Mouse (Mus musculus) lung, adult 2 months (tissue): ENCODE data around the gene Capn7.

Experiments
- CTCF ChIP-seq: fragments of 200-500 bp; IDR thresholded peaks from 2 replicates; pipeline ENCODE4 v1.5.1; 2011; ENCODE audit warnings: mild to moderate bottlenecking, low read length, control low read depth; ENCODE audit not compliant: insufficient read depth
- POLR2A ChIP-seq: fragments of 200-500 bp; IDR thresholded peaks from 2 replicates; pipeline ENCODE4 v1.6.1; 2011; ENCODE audit warnings: low read depth, mild to moderate bottlenecking, control low read depth, low read length, borderline replicate concordance; ENCODE audit errors: extremely low read depth

- no peak for TF ChIP-seq CTCF
- no peak for TF ChIP-seq POLR2A
These were observed 48.2 kb downstream of the Capn7 start for GRCm38 (mm10) chr14:31384366-31385323.
